Mouse (Mus musculus): ENCODE data around the gene Prss23. TPM values are rescaled to one million over a fixed set of nuclear protein-coding genes. Genes with fewer than 3 reads are reported as not detected.

Gene Prss23
- polyA plus RNA-seq, 1 experiment from 2014 or later = 23.0 TPM

- H3K4me3 ChIP-seq (ENCODE audit: low read depth, low read length) = no peak overlapping the region
- no peak overlapping the region for H3K27ac ChIP-seq (ENCODE audit: low read depth, low read length)
- H3K9me3 ChIP-seq (ENCODE audit: control insufficient read depth, low read length) = no peaks in the 10 kb centered on the region
- WGBS = 86% methylated on average over 2 of the region's 2 CpGs
- ATAC-seq (ENCODE audit: insufficient read depth, low FRiP score, low TSS enrichment) = no peak
- no peaks in the 10 kb centered on the region for H3K4me1 ChIP-seq (ENCODE audit: control insufficient read depth, insufficient read depth, low read length)
- no peaks in the 10 kb centered on the region for H3K36me3 ChIP-seq (ENCODE audit: control insufficient read depth, insufficient read depth, low read length)
- DNase-seq (ENCODE audit: low spot score) = no peak
- no peaks in the 10 kb centered on the region for H3K27me3 ChIP-seq (ENCODE audit: control insufficient read depth, insufficient read depth, low read length)
- H3K9ac ChIP-seq (ENCODE audit: low read length) = no peak overlapping the region
- H3K4me2 ChIP-seq (ENCODE audit: low read depth) = no peak overlapping the region
These were observed 48.5 kb downstream of the Prss23 start for GRCm38 (mm10) chr7:89478490-89478889.

GRCm38 (mm10) chr7:89477294-89477999, 49.5 kb downstream of the Prss23 start:
- H3K36me3 ChIP-seq (ENCODE audit: control insufficient read depth, insufficient read depth, low read length) = no peaks in the 10 kb centered on the region
- H3K4me1 ChIP-seq (ENCODE audit: control insufficient read depth, insufficient read depth, low read length) = no peaks in the 10 kb centered on the region
- 6% methylated on average over 1 of the region's 1 CpGs for WGBS
- no peak overlapping the region for H3K4me2 ChIP-seq (ENCODE audit: low read depth)
- H3K4me3 ChIP-seq (ENCODE audit: low read depth, low read length) = no peak overlapping the region
- ATAC-seq (ENCODE audit: insufficient read depth, low FRiP score, low TSS enrichment) (peak; percentile 74), DNase-seq (ENCODE audit: low spot score) (peak; percentile 41)
- no peaks in the 10 kb centered on the region for H3K27me3 ChIP-seq (ENCODE audit: control insufficient read depth, insufficient read depth, low read length)
- no peak overlapping the region for H3K9ac ChIP-seq (ENCODE audit: low read length)
- no peaks in the 10 kb centered on the region for H3K9me3 ChIP-seq (ENCODE audit: control insufficient read depth, low read length)
- H3K27ac ChIP-seq (ENCODE audit: low read depth, low read length) = no peak overlapping the region

DNA sequence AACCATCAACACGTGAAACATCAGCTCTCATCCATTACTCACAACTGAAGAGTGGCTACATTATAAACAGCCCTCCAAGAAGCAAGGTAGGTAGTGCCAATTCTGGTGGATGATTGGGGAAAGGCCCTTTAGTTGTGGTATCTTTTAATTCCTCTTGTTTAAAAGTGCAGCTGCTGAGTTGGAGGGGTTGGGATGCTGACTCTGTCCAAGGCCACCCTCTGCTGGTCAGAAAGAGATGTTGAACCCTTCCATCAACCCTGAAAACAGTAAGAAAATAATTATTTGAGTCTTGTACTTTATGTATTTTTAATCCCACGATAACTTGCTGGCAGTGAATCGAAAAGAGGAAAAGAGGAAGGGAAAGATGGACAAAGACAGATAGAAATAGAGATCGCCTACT, 53.5 kb downstream of the Prss23 start:
- H3K4me2 ChIP-seq (ENCODE audit: low read depth) = no peak overlapping the region
- ATAC-seq (ENCODE audit: insufficient read depth, low FRiP score, low TSS enrichment) = no peak
- H3K4me3 ChIP-seq (ENCODE audit: low read depth, low read length) = no peak overlapping the region
- 65% methylated on average over 4 of the region's 4 CpGs for WGBS
- peak; percentile 38 for DNase-seq (ENCODE audit: low spot score)
- H3K9ac ChIP-seq (ENCODE audit: low read length) = no peak overlapping the region
- H3K9me3 ChIP-seq (ENCODE audit: control insufficient read depth, low read length) = no peaks in the 10 kb centered on the region
- H3K4me1 ChIP-seq (ENCODE audit: control insufficient read depth, insufficient read depth, low read length) = no peaks in the 10 kb centered on the region
- no peak overlapping the region for H3K27ac ChIP-seq (ENCODE audit: low read depth, low read length)
- H3K36me3 ChIP-seq (ENCODE audit: control insufficient read depth, insufficient read depth, low read length) = no peaks in the 10 kb centered on the region
- H3K27me3 ChIP-seq (ENCODE audit: control insufficient read depth, insufficient read depth, low read length) = no peaks in the 10 kb centered on the region

DNA sequence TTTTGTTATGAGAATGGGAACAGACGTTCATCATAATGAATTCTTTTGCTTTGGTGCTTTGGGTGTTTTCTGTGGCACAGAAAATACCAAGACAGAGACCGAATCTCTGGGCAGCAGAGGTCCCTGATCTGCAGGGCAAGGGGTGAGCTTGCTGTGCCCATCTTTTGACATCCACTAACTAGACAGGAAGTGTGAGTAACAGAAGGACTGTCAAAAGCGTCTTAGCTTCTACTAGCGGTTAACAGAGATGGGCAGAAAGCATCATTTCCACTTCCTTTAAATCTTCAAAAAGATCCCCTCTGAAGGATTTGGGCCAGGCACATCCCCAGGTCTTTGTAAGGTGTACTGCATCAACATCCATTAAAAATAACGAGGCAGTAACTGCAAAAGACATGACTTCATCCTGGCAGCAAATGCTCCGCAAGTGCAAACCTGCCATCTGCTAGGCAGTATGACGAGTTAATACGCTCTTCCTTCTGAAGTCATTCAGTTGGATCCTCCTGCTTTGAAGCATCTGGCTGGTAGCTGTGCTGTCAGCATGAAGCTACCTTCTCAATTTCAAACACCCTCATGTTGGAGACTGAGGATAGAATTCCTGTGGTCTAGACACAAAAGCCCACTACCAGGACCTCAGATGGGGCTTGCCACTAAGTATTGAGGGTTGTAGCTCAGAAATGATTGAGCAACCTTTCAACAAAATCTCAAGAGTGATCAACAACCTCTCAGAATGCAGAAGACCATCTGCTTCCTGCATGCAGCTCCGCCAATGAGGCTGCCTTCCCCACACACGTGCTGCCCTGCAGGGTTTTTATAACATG, 63.0 kb downstream of the Prss23 start:
- Histone ChIP-seq H3K9me3 (ENCODE audit: control insufficient read depth, low read length) (no peaks in the 10 kb centered on the region), H3K27me3 (ENCODE audit: control insufficient read depth, insufficient read depth, low read length) (no peaks in the 10 kb centered on the region), H3K27ac (ENCODE audit: low read depth, low read length) (no peak overlapping the region), H3K36me3 (ENCODE audit: control insufficient read depth, insufficient read depth, low read length) (no peaks in the 10 kb centered on the region), H3K4me2 (ENCODE audit: low read depth) (no peak overlapping the region), H3K4me1 (ENCODE audit: control insufficient read depth, insufficient read depth, low read length) (no peaks in the 10 kb centered on the region), H3K9ac (ENCODE audit: low read length) (no peak overlapping the region), H3K4me3 (ENCODE audit: low read depth, low read length) (no peak overlapping the region)
- WGBS = 61% methylated on average over 10 of the region's 10 CpGs
- ATAC-seq (ENCODE audit: insufficient read depth, low FRiP score, low TSS enrichment) (no peak), DNase-seq (ENCODE audit: low spot score) (no peak)

DNA sequence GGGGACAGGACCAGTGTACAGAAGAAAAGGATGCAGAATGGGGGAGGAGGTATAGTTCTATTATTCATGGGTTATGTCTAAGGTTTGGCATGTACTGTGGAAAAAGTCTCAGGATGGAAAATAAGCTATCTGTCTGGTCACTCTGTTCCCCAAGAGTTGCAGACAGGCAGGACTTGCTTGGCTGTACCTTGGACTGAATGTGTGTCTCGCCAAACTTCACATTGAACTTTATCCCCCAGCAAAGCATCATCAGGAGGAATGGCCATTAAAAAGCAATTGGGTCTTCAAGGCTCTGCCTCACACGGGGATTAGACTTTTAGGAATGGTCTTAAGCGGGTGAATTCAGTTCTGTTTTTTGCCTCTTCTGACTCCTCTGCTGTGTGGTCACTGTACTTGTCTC, 63.7 kb downstream of the Prss23 start:
- H3K4me2 ChIP-seq (ENCODE audit: low read depth) = no peak overlapping the region
- H3K9me3 ChIP-seq (ENCODE audit: control insufficient read depth, low read length) = no peaks in the 10 kb centered on the region
- H3K4me3 ChIP-seq (ENCODE audit: low read depth, low read length) = no peak overlapping the region
- WGBS = 79% methylated on average over 3 of the region's 3 CpGs
- H3K27ac ChIP-seq (ENCODE audit: low read depth, low read length) = no peak overlapping the region
- no peaks in the 10 kb centered on the region for H3K27me3 ChIP-seq (ENCODE audit: control insufficient read depth, insufficient read depth, low read length)
- no peak for DNase-seq (ENCODE audit: low spot score)
- no peaks in the 10 kb centered on the region for H3K36me3 ChIP-seq (ENCODE audit: control insufficient read depth, insufficient read depth, low read length)
- H3K4me1 ChIP-seq (ENCODE audit: control insufficient read depth, insufficient read depth, low read length) = no peaks in the 10 kb centered on the region
- H3K9ac ChIP-seq (ENCODE audit: low read length) = no peak overlapping the region
- no peak for ATAC-seq (ENCODE audit: insufficient read depth, low FRiP score, low TSS enrichment)

DNA sequence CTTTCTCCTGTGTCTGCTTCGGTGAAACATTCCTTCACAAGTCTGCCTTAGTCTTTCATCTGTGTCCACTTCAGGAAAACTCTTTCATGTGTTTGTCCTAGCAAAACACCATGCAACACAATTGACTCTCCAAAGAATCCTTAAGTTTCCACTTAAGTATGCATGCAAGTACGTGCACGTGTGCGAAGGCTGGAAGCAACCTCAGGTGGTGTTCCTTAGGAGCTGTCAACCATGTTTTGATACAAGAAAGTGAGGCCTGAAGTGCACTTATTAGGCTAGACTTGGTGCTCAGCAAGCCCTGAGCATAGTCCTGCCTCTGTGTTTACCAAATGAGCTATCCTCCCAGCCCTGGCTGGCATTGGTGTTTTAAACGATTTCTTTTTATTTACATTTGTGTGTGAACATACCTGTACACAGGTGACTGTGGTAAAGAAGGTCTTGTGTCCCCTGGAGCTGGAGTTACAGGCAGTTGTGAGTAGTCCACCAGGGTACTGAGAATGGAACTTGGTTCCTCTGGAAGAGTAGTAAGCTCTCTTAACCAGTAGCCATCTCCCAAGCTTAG, 64.3 kb downstream of the Prss23 start:
- H3K27ac ChIP-seq (ENCODE audit: low read depth, low read length) = no peak overlapping the region
- H3K9ac ChIP-seq (ENCODE audit: low read length) = no peak overlapping the region
- no peak overlapping the region for H3K4me3 ChIP-seq (ENCODE audit: low read depth, low read length)
- H3K4me1 ChIP-seq (ENCODE audit: control insufficient read depth, insufficient read depth, low read length) = no peaks in the 10 kb centered on the region
- no peak for ATAC-seq (ENCODE audit: insufficient read depth, low FRiP score, low TSS enrichment)
- DNase-seq (ENCODE audit: low spot score) = no peak
- H3K9me3 ChIP-seq (ENCODE audit: control insufficient read depth, low read length) = no peaks in the 10 kb centered on the region
- H3K27me3 ChIP-seq (ENCODE audit: control insufficient read depth, insufficient read depth, low read length) = no peaks in the 10 kb centered on the region
- no peak overlapping the region for H3K4me2 ChIP-seq (ENCODE audit: low read depth)
- H3K36me3 ChIP-seq (ENCODE audit: control insufficient read depth, insufficient read depth, low read length) = no peaks in the 10 kb centered on the region
- WGBS = 92% methylated on average over 5 of the region's 5 CpGs

- Histone ChIP-seq H3K4me3 (ENCODE audit: low read depth, low read length) (no peak overlapping the region), H3K4me2 (ENCODE audit: low read depth) (no peak overlapping the region), H3K4me1 (ENCODE audit: control insufficient read depth, insufficient read depth, low read length) (no peaks in the 10 kb centered on the region), H3K9me3 (ENCODE audit: control insufficient read depth, low read length) (no peaks in the 10 kb centered on the region), H3K36me3 (ENCODE audit: control insufficient read depth, insufficient read depth, low read length) (no peaks in the 10 kb centered on the region), H3K9ac (ENCODE audit: low read length) (no peak overlapping the region), H3K27me3 (ENCODE audit: control insufficient read depth, insufficient read depth, low read length) (no peaks in the 10 kb centered on the region), H3K27ac (ENCODE audit: low read depth, low read length) (no peak overlapping the region)
- DNase-seq (ENCODE audit: low spot score) (no peak), ATAC-seq (ENCODE audit: insufficient read depth, low FRiP score, low TSS enrichment) (no peak)
- WGBS = 69% methylated on average over 3 of the region's 3 CpGs
These were observed 65.6 kb downstream of the Prss23 start for GRCm38 (mm10) chr7:89461351-89461750.

GRCm38 (mm10) chr7:89460911-89461310, 66.1 kb downstream of the Prss23 start:
- Histone ChIP-seq H3K4me2 (ENCODE audit: low read depth) (no peak overlapping the region), H3K9me3 (ENCODE audit: control insufficient read depth, low read length) (no peaks in the 10 kb centered on the region), H3K4me3 (ENCODE audit: low read depth, low read length) (no peak overlapping the region), H3K27ac (ENCODE audit: low read depth, low read length) (no peak overlapping the region), H3K36me3 (ENCODE audit: control insufficient read depth, insufficient read depth, low read length) (no peaks in the 10 kb centered on the region), H3K27me3 (ENCODE audit: control insufficient read depth, insufficient read depth, low read length) (no peaks in the 10 kb centered on the region), H3K4me1 (ENCODE audit: control insufficient read depth, insufficient read depth, low read length) (no peaks in the 10 kb centered on the region), H3K9ac (ENCODE audit: low read length) (no peak overlapping the region)
- DNase-seq (ENCODE audit: low spot score) (no peak), ATAC-seq (ENCODE audit: insufficient read depth, low FRiP score, low TSS enrichment) (no peak)

DNA sequence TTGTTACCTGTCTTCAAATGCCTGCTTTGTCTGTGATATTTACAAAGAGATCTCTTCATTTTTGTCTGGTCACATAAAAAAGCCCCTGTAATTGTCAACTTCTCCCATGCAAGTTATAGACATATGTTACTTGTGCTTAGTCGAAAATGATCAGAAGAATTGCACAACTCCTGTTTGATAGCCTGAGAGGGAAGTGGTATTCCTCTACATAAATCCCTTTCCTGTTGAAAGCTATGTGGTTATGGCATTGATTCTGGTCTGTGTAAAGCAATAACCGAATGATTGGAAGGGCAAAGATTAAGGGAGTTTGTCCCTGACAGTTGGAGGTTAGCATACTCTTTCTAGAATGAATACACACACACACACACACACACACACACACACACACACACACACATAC, 67.3 kb downstream of the Prss23 start:
- no peaks in the 10 kb centered on the region for H3K4me1 ChIP-seq (ENCODE audit: control insufficient read depth, insufficient read depth, low read length)
- no peak overlapping the region for H3K4me2 ChIP-seq (ENCODE audit: low read depth)
- 86% methylated on average over 2 of the region's 2 CpGs for WGBS
- ATAC-seq (ENCODE audit: insufficient read depth, low FRiP score, low TSS enrichment) (no peak), DNase-seq (ENCODE audit: low spot score) (no peak)
- H3K27ac ChIP-seq (ENCODE audit: low read depth, low read length) = no peak overlapping the region
- H3K27me3 ChIP-seq (ENCODE audit: control insufficient read depth, insufficient read depth, low read length) = no peaks in the 10 kb centered on the region
- no peak overlapping the region for H3K9ac ChIP-seq (ENCODE audit: low read length)
- H3K9me3 ChIP-seq (ENCODE audit: control insufficient read depth, low read length) = no peaks in the 10 kb centered on the region
- no peaks in the 10 kb centered on the region for H3K36me3 ChIP-seq (ENCODE audit: control insufficient read depth, insufficient read depth, low read length)
- no peak overlapping the region for H3K4me3 ChIP-seq (ENCODE audit: low read depth, low read length)

All from neural tube, embryonic 11.5 days (tissue).